Mouse (Mus musculus): Measurements from ENCODE around the gene Plekhg5. TPM values are rescaled to one million over a fixed set of nuclear protein-coding genes. Genes with fewer than 3 reads are reported as not detected.

The Plekhg5 gene
- polyA plus RNA-seq, 1 experiment from 2014 or later: 5.0 TPM

DNA sequence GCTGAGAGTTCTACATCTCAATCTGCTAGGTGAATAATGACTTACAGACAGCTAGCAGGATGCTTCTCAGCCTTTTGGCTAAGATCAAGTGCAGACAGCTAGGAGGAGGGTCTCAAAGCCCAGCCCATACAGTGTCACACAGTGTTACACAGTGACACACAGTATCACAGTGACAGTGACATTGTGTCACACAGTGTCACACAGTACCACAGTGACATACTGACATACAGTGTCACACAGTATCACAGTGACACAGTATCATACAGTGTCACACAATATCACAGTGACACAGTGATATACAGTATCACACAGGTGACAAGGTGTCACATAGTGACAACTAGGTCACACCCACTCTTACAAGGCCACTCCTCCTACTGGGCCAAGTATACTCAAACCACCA is 5.0 kb upstream of the Plekhg5 start:
- ATAC-seq: no peak
- H3K4me1 ChIP-seq (ENCODE audit: control insufficient read depth, insufficient read depth, low read length): no peaks in the 10 kb centered on the region
- H3K9ac ChIP-seq (ENCODE audit: low read length): no peak overlapping the region
- no peaks in the 10 kb centered on the region for H3K36me3 ChIP-seq (ENCODE audit: control insufficient read depth, insufficient read depth, low read length)
- no peaks in the 10 kb centered on the region for H3K9me3 ChIP-seq (replicated peaks; ENCODE audit: control insufficient read depth, low read length)
- no peak overlapping the region for H3K4me3 ChIP-seq (ENCODE audit: low read depth, low read length)
- no peak overlapping the region for H3K4me2 ChIP-seq (ENCODE audit: low read length)
- DNase-seq (ENCODE audit: low spot score): no peak
- no peaks in the 10 kb centered on the region for H3K27me3 ChIP-seq (replicated peaks; ENCODE audit: control insufficient read depth, insufficient read depth, low read length)
- H3K27ac ChIP-seq (ENCODE audit: low read depth, low read length): no peak overlapping the region

GRCm38 (mm10) chr4:152068166-152068724 is 4.1 kb upstream of the Plekhg5 start:
- Histone ChIP-seq H3K4me2 (ENCODE audit: low read length) (no peak overlapping the region), H3K4me3 (ENCODE audit: low read depth, low read length) (no peak overlapping the region), H3K9ac (ENCODE audit: low read length) (no peak overlapping the region), H3K36me3 (ENCODE audit: control insufficient read depth, insufficient read depth, low read length) (no peaks in the 10 kb centered on the region), H3K4me1 (ENCODE audit: control insufficient read depth, insufficient read depth, low read length) (no peaks in the 10 kb centered on the region), H3K27ac (ENCODE audit: low read depth, low read length) (no peak overlapping the region), H3K9me3 (replicated peaks; ENCODE audit: control insufficient read depth, low read length) (no peaks in the 10 kb centered on the region), H3K27me3 (replicated peaks; ENCODE audit: control insufficient read depth, insufficient read depth, low read length) (no peaks in the 10 kb centered on the region)
- ATAC-seq (no peak), DNase-seq (ENCODE audit: low spot score) (no peak)
- WGBS: 85% methylated on average over 6 of the region's 6 CpGs

- DNase-seq (ENCODE audit: low spot score) (no peak), ATAC-seq (no peak)
- Histone ChIP-seq H3K9me3 (replicated peaks; ENCODE audit: control insufficient read depth, low read length) (no peaks in the 10 kb centered on the region), H3K27me3 (replicated peaks; ENCODE audit: control insufficient read depth, insufficient read depth, low read length) (no peaks in the 10 kb centered on the region), H3K27ac (ENCODE audit: low read depth, low read length) (no peak overlapping the region), H3K4me1 (ENCODE audit: control insufficient read depth, insufficient read depth, low read length) (no peaks in the 10 kb centered on the region), H3K4me3 (ENCODE audit: low read depth, low read length) (no peak overlapping the region), H3K36me3 (ENCODE audit: control insufficient read depth, insufficient read depth, low read length) (no peaks in the 10 kb centered on the region), H3K9ac (ENCODE audit: low read length) (no peak overlapping the region), H3K4me2 (ENCODE audit: low read length) (no peak overlapping the region)
- 83% methylated on average over 3 of the region's 3 CpGs for WGBS
Measured at GRCm38 (mm10) chr4:152069245-152069644, 3.1 kb upstream of the Plekhg5 start.

DNA sequence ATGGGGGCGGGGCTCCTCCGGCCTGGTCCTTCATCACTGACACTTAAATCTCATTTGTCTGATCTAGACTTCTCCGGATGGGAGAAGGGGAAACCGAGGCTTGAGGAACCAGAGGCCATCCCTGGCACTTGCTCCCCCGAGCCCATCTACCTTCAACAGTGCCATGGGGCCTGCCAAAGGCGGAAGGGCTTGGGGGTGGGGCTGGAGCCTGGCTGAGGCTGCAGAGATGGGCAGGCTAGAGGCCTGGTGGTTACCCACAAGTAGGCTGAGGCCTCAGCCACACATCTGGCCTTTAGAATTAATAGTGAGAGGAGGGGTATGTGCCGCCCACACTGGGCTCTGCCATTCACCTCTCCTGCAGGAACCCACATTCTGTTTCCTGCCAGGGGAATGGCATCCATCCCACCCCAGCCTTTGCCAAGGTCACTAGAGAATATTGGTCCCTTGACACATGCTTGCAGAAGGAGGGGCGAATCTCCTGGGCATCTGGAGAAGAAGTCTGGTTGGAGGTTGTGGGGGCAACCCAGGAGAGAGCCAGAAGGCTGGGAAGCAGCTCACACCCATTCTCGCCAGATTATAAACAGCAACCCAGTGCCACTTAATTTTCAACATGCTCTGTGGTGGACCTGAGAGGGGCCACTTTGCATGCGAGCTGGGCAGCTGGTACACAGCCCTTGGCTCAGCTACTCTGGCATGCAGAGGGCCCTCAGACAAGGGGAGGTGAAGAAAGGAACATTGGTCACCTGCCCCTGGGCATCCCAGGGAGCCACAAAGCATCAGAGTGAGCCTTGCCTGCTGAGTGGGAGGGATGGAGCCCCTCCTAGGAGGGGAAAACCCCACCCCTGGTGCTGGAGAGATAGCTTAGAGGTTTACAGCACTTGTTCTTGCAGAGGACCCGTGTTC is 1.6 kb upstream of the Plekhg5 start:
- Histone ChIP-seq H3K27ac (ENCODE audit: low read depth, low read length) (no peak overlapping the region), H3K9me3 (replicated peaks; ENCODE audit: control insufficient read depth, low read length) (no peaks in the 10 kb centered on the region), H3K36me3 (ENCODE audit: control insufficient read depth, insufficient read depth, low read length) (no peaks in the 10 kb centered on the region), H3K4me3 (ENCODE audit: low read depth, low read length) (no peak overlapping the region), H3K27me3 (replicated peaks; ENCODE audit: control insufficient read depth, insufficient read depth, low read length) (no peaks in the 10 kb centered on the region), H3K4me2 (ENCODE audit: low read length) (no peak overlapping the region), H3K9ac (ENCODE audit: low read length) (no peak overlapping the region), H3K4me1 (ENCODE audit: control insufficient read depth, insufficient read depth, low read length) (no peaks in the 10 kb centered on the region)
- DNase-seq (ENCODE audit: low spot score) (no peak), ATAC-seq (no peak)
- WGBS: 76% methylated on average over 11 of the region's 11 CpGs

- ATAC-seq (no peak), DNase-seq (ENCODE audit: low spot score) (no peak)
- H3K4me1 ChIP-seq (ENCODE audit: control insufficient read depth, insufficient read depth, low read length): no peaks in the 10 kb centered on the region
- no peaks in the 10 kb centered on the region for H3K36me3 ChIP-seq (ENCODE audit: control insufficient read depth, insufficient read depth, low read length)
- H3K9me3 ChIP-seq (replicated peaks; ENCODE audit: control insufficient read depth, low read length): no peaks in the 10 kb centered on the region
- H3K4me2 ChIP-seq (ENCODE audit: low read length): no peak overlapping the region
- no peak overlapping the region for H3K4me3 ChIP-seq (ENCODE audit: low read depth, low read length)
- no peak overlapping the region for H3K27ac ChIP-seq (ENCODE audit: low read depth, low read length)
- 65% methylated on average over 10 of the region's 10 CpGs for WGBS
- H3K27me3 ChIP-seq (replicated peaks; ENCODE audit: control insufficient read depth, insufficient read depth, low read length): no peaks in the 10 kb centered on the region
- H3K9ac ChIP-seq (ENCODE audit: low read length): no peak overlapping the region
Measured at GRCm38 (mm10) chr4:152072655-152073054, 357 bp downstream of the Plekhg5 start.

DNA sequence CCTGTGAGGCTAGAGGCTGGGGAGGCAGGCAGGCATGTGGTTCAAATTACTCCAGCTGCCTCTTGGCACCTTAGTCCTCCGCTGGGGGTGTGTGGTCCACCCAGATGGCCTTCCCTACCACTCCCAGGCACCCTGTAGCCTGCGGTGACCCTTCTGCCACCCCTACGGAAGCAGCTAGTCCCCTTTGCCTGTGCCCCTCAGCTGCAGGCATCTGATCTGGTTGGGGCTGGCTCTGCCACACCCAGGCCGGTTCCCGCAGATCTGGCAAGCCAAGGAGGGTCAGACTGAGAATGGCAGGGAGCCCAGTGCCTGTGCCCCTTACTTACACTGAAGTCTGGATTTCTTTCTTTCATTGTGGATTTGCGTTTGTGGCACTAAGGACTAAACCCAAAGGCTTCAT is 1.4 kb downstream of the Plekhg5 start:
- Histone ChIP-seq H3K36me3 (ENCODE audit: control insufficient read depth, insufficient read depth, low read length) (no peaks in the 10 kb centered on the region), H3K9me3 (replicated peaks; ENCODE audit: control insufficient read depth, low read length) (no peaks in the 10 kb centered on the region), H3K4me2 (ENCODE audit: low read length) (no peak overlapping the region), H3K27me3 (replicated peaks; ENCODE audit: control insufficient read depth, insufficient read depth, low read length) (no peaks in the 10 kb centered on the region), H3K27ac (ENCODE audit: low read depth, low read length) (no peak overlapping the region), H3K4me1 (ENCODE audit: control insufficient read depth, insufficient read depth, low read length) (no peaks in the 10 kb centered on the region), H3K9ac (ENCODE audit: low read length) (no peak overlapping the region), H3K4me3 (ENCODE audit: low read depth, low read length) (no peak overlapping the region)
- DNase-seq (ENCODE audit: low spot score) (no peak), ATAC-seq (no peak)
- WGBS: 88% methylated on average over 6 of the region's 6 CpGs

- H3K9me3 ChIP-seq (replicated peaks; ENCODE audit: control insufficient read depth, low read length): no peaks in the 10 kb centered on the region
- H3K4me3 ChIP-seq (ENCODE audit: low read depth, low read length): no peak overlapping the region
- no peak overlapping the region for H3K9ac ChIP-seq (ENCODE audit: low read length)
- H3K27me3 ChIP-seq (replicated peaks; ENCODE audit: control insufficient read depth, insufficient read depth, low read length): no peaks in the 10 kb centered on the region
- DNase-seq (ENCODE audit: low spot score): no peak
- H3K27ac ChIP-seq (ENCODE audit: low read depth, low read length): no peak overlapping the region
- ATAC-seq: no peak
- no peaks in the 10 kb centered on the region for H3K4me1 ChIP-seq (ENCODE audit: control insufficient read depth, insufficient read depth, low read length)
- H3K36me3 ChIP-seq (ENCODE audit: control insufficient read depth, insufficient read depth, low read length): no peaks in the 10 kb centered on the region
- 82% methylated on average over 9 of the region's 9 CpGs for WGBS
- no peak overlapping the region for H3K4me2 ChIP-seq (ENCODE audit: low read length)
Measured at GRCm38 (mm10) chr4:152074548-152074947, 2.2 kb downstream of the Plekhg5 start.

DNA sequence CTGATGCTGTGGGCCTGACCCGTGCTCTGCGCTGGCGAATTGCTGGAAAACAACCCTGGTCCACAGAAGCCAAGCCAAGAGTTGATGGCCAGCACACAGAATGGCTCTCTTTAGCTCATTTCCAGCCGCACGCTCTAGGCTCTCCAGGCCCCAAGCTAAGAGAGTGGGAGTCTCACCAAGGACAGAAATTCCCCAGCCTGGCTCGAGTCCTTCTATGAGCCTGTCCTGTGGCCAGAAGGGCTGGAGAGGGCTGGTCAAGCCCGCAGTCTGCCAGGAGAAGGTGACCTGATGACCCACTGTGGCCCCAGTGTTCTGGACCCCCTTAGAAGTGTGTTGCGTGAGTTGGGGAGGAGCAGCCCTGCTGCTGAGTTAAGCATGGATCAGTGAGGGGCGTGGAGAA is 4.9 kb downstream of the Plekhg5 start:
- H3K4me2 ChIP-seq (ENCODE audit: low read length): no peak overlapping the region
- DNase-seq (ENCODE audit: low spot score) (no peak), ATAC-seq (no peak)
- no peak overlapping the region for H3K9ac ChIP-seq (ENCODE audit: low read length)
- no peaks in the 10 kb centered on the region for H3K4me1 ChIP-seq (ENCODE audit: control insufficient read depth, insufficient read depth, low read length)
- H3K4me3 ChIP-seq (ENCODE audit: low read depth, low read length): no peak overlapping the region
- no peaks in the 10 kb centered on the region for H3K36me3 ChIP-seq (ENCODE audit: control insufficient read depth, insufficient read depth, low read length)
- no peaks in the 10 kb centered on the region for H3K9me3 ChIP-seq (replicated peaks; ENCODE audit: control insufficient read depth, low read length)
- WGBS: 82% methylated on average over 9 of the region's 9 CpGs
- H3K27ac ChIP-seq (ENCODE audit: low read depth, low read length): no peak overlapping the region
- H3K27me3 ChIP-seq (replicated peaks; ENCODE audit: control insufficient read depth, insufficient read depth, low read length): no peaks in the 10 kb centered on the region

DNA sequence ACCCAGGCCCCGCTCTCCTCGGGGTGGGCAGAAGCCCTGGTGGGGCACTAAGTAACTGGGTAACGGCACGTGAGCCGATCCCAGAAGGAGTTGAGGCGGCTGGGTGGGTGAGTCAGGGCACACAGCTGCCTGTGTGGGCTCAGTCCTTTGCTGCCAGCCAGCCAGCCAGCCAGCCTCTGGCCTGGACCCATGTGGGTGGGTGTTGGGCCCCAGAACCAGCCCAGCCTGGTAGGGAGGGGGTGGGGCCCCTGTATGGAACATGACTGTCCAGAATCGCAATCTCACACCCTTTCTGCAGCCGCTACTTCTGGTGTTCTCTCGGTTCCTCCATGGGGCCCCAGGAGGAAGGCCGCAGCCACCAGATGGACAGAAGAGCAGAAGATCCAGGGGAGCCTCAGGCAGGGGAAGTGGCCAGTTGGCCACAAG is 5.8 kb downstream of the Plekhg5 start:
- Histone ChIP-seq H3K9me3 (replicated peaks; ENCODE audit: control insufficient read depth, low read length) (no peaks in the 10 kb centered on the region), H3K27me3 (replicated peaks; ENCODE audit: control insufficient read depth, insufficient read depth, low read length) (no peaks in the 10 kb centered on the region), H3K4me2 (ENCODE audit: low read length) (no peak overlapping the region), H3K4me3 (ENCODE audit: low read depth, low read length) (no peak overlapping the region), H3K36me3 (ENCODE audit: control insufficient read depth, insufficient read depth, low read length) (no peaks in the 10 kb centered on the region), H3K4me1 (ENCODE audit: control insufficient read depth, insufficient read depth, low read length) (no peaks in the 10 kb centered on the region), H3K27ac (ENCODE audit: low read depth, low read length) (no peak overlapping the region), H3K9ac (ENCODE audit: low read length) (no peak overlapping the region)
- ATAC-seq (no peak), DNase-seq (ENCODE audit: low spot score) (no peak)
- WGBS: 89% methylated on average over 10 of the region's 10 CpGs
